Mouse (Mus musculus): Measurements from ENCODE around the gene Olfr747.
"Not testable (repeated sequence)": the region's sequence is repeated elsewhere in the genome, so short reads cannot be mapped to it uniquely, and the experiment has no call there.

Gene Olfr747

DNA sequence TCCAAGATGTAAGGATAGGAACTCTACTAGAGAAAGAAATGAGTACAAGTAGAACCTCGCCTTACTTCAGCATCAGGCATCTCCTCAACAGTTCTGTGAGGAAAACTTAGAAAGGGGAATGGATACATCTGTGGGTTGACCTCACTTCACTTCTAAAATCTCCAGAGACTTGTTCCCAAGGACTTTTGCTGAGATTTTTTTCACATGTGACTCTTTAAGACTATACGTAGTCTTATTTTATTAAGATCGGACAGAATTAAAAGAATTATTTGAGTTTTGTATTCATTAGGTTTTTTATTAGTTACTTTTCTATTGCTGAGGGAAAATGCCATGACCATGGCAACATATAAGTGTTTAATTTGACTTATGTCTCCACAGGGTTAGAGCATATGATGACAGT, at the start of gene Olfr747:
Gene Olfr747 (minus strand): TSS at position 101 of the 400 bp plus-strand sequence.
- DNase-seq (ENCODE audit: low read depth) = no peak

DNA sequence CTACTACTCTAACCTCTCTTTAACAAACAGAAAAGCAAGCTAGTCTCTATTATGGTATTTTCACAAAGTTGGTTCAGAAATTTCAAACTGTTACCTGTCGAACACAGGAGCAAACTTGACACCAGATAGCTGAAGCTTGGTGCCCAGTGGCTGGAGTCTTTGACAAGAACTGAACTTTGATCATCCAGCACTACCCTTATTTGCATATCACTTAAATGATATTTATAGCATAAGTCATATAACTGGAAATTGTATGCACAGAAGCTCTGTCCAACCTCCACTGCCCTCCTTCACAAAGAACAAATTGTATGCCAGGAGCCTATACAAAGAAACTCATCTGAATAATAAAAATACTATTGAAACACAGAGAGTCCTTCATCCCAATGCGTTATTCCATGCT, 48.6 kb upstream of the Olfr747 start:
- no peak for DNase-seq (ENCODE audit: low read depth)

- no peak for DNase-seq (ENCODE audit: low read depth)
These were observed 47.3 kb upstream of the Olfr747 start for GRCm38 (mm10) chr14:50740334-50740733.

- DNase-seq (ENCODE audit: low read depth) = not testable (repeated sequence)
These were observed 29.4 kb upstream of the Olfr747 start for GRCm38 (mm10) chr14:50722371-50722770.

- DNase-seq (ENCODE audit: low read depth) = not testable (repeated sequence)
These were observed 26.9 kb upstream of the Olfr747 start for GRCm38 (mm10) chr14:50719875-50720274.

- no peak for DNase-seq (ENCODE audit: low read depth)
These were observed 14.1 kb upstream of the Olfr747 start, which contains the start of gene Olfr748 for GRCm38 (mm10) chr14:50707073-50707472. Olfr748 (plus strand) TSS chr14:50707373.

- DNase-seq (ENCODE audit: low read depth) = no peak
These were observed 46.2 kb downstream of the Olfr747 start, which contains the start of gene Olfr746 for GRCm38 (mm10) chr14:50646783-50647182. Olfr746 (plus strand) TSS chr14:50647083.

GRCm38 (mm10) chr14:50639088-50639487, 53.9 kb downstream of the Olfr747 start, which contains the start of gene Olfr745:
Olfr745 (plus strand) TSS chr14:50639388.
- no peak for DNase-seq (ENCODE audit: low read depth)
